Mouse (Mus musculus) neural tube, embryonic 11.5 days (tissue): ENCODE results near the gene H2al1n. TPM values are rescaled to one million over a fixed set of nuclear protein-coding genes. Genes with fewer than 3 reads are reported as not detected.
"Not testable (repeated sequence)": the region's sequence is repeated elsewhere in the genome, so short reads cannot be mapped to it uniquely, and the experiment has no call there.

Source experiments
- ATAC-seq: fragments of 200-750 bp; cut with Nextera tagmentation; 2 replicates; pipeline ENCODE4 v1.8.0; 2017; ENCODE audit warnings: moderate number of reproducible peaks, mild to moderate bottlenecking, moderate TSS enrichment, moderate library complexity; ENCODE audit not compliant: insufficient read depth, low FRiP score, low TSS enrichment
- DNase-seq: peaks from one replicate; pipeline ENCODE4 v3.0.0-alpha.2; 2015; ENCODE audit warnings: low spot score
- H3K27ac ChIP-seq: fragments of 300-500 bp; sonication (generic); 2 replicates; pipeline ENCODE4 v1.5.1; 2014; ENCODE audit warnings: low read depth, mild to moderate bottlenecking, low read length
- H3K27me3 ChIP-seq: fragments of 300-500 bp; sonication (generic); 2 replicates; pipeline ENCODE4 v1.6.1; 2014; ENCODE audit warnings: mild to moderate bottlenecking, low read length, mixed read lengths; ENCODE audit not compliant: control insufficient read depth, insufficient read depth
- H3K36me3 ChIP-seq: fragments of 300-500 bp; sonication (generic); 2 replicates; pipeline ENCODE4 v1.6.1; 2014; ENCODE audit warnings: mild to moderate bottlenecking, low read length, moderate library complexity, mixed read lengths; ENCODE audit not compliant: control insufficient read depth, insufficient read depth
- H3K4me1 ChIP-seq: fragments of 300-500 bp; sonication (generic); 2 replicates; pipeline ENCODE4 v1.6.1; 2014; ENCODE audit warnings: low read length, mixed read lengths; ENCODE audit not compliant: control insufficient read depth, insufficient read depth
- H3K4me2 ChIP-seq: fragments of 300-500 bp; sonication (generic); 2 replicates; pipeline ENCODE4 v1.6.1; 2014; ENCODE audit warnings: low read depth, mild to moderate bottlenecking, moderate library complexity
- H3K4me3 ChIP-seq: fragments of 300-500 bp; sonication (generic); 2 replicates; pipeline ENCODE4 v1.5.1; 2014; ENCODE audit warnings: low read depth, low read length
- H3K9ac ChIP-seq: fragments of 300-500 bp; sonication (generic); 2 replicates; pipeline ENCODE4 v1.6.1; 2014; ENCODE audit warnings: mild to moderate bottlenecking, low read length
- H3K9me3 ChIP-seq: fragments of 300-500 bp; sonication (generic); 2 replicates; pipeline ENCODE4 v1.6.1; 2016; ENCODE audit warnings: low read length; ENCODE audit not compliant: control insufficient read depth
- WGBS: fragments of 180-500 bp; shearing (Covaris S2); extraction: QIAGEN DNeasy Blood & Tissue Kit; methylation state at CpG from one replicate; pipeline ENCODE4 v1.1.7; 2014; 5-methylcytosine and 5-hydroxymethylcytosine counted together
- polyA plus RNA-seq: library from polyadenylated mRNA; unstranded; fragments of >200 nt; fragmentation: Nextera tagmentation; extraction: Ambion mirVana; gene quantifications from 2 replicates; pipeline ENCODE4 v1.2.1, GENCODE M21; 2014

The H2al1n gene
- not detected in 2 replicates for polyA plus RNA-seq

DNA sequence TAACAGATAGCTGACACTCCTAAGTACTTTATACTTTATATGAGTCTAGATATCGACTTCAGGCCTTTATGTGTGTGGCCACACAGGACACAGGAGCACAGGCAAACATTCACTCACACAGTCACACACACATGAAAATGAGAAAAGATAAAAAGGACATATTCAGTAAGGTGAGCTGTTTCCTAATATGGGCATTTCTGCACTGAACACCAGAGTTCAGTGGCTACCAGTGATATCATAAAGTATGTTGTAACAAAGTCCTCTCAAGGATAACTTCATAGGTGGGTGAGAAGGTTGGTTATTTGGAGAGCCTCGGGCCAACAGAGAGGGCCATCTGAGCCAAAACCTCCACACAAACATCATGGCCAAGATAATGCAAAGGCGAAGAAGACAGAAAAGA lies at the start of gene H2al1n:
Gene H2al1n, plus strand, starts transcription at position 301 of the 400 bp plus-strand sequence.
- 85% methylated on average over 3 of the region's 3 CpGs for WGBS
- H3K27me3 ChIP-seq, ATAC-seq, H3K27ac ChIP-seq, H3K4me1 ChIP-seq, H3K4me2 ChIP-seq, H3K4me3 ChIP-seq, DNase-seq, H3K9me3 ChIP-seq, H3K36me3 ChIP-seq, H3K9ac ChIP-seq: not testable (repeated sequence)

DNA sequence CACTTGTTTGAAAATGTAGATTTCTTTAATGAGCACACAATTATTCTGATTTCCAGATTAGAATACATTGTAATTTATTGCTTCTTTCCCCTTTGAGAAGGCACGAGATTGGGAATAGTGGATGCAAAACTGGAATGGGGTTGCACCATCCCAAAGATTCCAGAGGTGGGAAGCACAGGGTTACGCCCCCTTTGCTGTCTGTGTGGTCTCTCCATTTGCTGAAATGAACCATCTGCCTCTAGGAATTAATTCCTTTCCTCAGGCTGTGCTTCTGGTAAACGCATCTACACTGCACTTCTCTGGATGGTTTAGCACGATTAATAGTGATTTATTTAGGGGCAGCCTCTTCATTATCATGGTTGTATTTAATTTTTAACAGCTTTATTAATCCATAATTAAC lies 11.7 kb upstream of the H2al1n start:
- H3K4me3 ChIP-seq: no peak overlapping the region
- no peaks in the 10 kb centered on the region for H3K9me3 ChIP-seq
- H3K27ac ChIP-seq: no peak overlapping the region
- DNase-seq (no peak), ATAC-seq (no peak)
- H3K27me3 ChIP-seq: no peaks in the 10 kb centered on the region
- 66% methylated on average over 4 of the region's 4 CpGs for WGBS
- no peaks in the 10 kb centered on the region for H3K36me3 ChIP-seq
- no peaks in the 10 kb centered on the region for H3K4me1 ChIP-seq
- no peak overlapping the region for H3K9ac ChIP-seq
- H3K4me2 ChIP-seq: no peak overlapping the region

DNA sequence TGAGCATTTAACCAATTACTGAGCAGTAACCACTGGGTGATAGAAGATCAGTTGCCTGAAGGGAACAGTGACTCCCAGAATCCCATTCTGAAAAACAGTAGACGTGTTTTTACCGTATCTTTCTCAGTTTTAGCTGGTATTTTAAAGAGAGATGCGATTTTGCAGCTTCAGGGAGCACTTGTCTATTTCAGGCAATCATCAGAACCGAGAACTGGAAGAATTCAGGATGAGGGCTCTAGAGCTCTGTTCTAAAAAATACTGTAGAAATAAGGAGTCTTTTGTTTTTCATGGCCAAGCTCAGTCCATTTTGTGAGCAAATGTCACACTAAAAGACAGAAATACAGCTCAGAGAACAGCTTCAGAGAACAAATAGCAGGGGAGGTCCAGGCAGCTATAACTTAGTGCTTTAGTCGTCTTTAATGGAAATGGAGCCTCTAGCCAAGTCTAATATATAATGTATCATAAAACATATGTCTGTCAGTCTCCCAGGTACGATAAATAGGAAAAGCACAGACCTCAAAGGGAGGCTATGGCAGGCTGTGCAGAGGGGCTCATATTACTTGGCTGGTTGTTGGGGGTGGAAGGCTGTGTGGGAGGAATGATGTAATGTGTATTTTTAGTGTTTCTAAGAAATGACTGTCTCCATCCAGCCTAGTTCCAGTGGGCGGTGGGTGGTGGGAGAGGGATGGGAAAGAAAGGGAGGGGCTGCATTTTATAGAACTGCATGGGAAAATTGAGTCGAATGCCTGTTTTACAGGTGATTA lies 4.7 kb upstream of the H2al1n start:
- H3K4me3 ChIP-seq: no peak overlapping the region
- no peaks in the 10 kb centered on the region for H3K4me1 ChIP-seq
- no peak for DNase-seq
- no peaks in the 10 kb centered on the region for H3K9me3 ChIP-seq
- H3K27me3 ChIP-seq: no peaks in the 10 kb centered on the region
- no peaks in the 10 kb centered on the region for H3K36me3 ChIP-seq
- H3K27ac ChIP-seq: no peak overlapping the region
- H3K4me2 ChIP-seq: no peak overlapping the region
- ATAC-seq: no peak
- 63% methylated on average over 8 of the region's 8 CpGs for WGBS
- H3K9ac ChIP-seq: no peak overlapping the region

DNA sequence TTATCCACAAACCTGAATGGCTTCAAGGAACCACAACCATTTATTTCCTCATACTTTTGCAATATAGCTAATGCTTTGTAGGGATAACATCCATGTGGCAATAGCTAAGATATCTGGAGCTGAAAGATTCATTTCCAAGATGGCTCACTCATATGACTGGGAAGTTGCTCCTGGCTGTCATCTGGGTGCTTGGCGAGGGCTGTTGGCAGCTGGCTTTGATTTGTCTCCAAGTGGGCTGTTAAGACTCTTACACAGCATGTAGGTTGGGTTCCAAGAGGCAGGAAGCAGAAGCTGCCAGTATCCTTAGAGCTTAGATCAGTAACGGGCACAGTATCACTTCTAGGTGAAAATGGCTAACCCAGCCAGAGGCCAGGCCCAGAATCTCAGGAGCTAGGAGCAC lies 18.3 kb downstream of the H2al1n start:
- H3K4me3 ChIP-seq: no peak overlapping the region
- H3K4me1 ChIP-seq: no peaks in the 10 kb centered on the region
- H3K9ac ChIP-seq: no peak overlapping the region
- no peak for DNase-seq
- H3K36me3 ChIP-seq: no peaks in the 10 kb centered on the region
- no peak overlapping the region for H3K27ac ChIP-seq
- 80% methylated on average over 2 of the region's 2 CpGs for WGBS
- H3K27me3 ChIP-seq: no peaks in the 10 kb centered on the region
- H3K9me3 ChIP-seq: no peaks in the 10 kb centered on the region
- H3K4me2 ChIP-seq: no peak overlapping the region
- no peak for ATAC-seq

DNA sequence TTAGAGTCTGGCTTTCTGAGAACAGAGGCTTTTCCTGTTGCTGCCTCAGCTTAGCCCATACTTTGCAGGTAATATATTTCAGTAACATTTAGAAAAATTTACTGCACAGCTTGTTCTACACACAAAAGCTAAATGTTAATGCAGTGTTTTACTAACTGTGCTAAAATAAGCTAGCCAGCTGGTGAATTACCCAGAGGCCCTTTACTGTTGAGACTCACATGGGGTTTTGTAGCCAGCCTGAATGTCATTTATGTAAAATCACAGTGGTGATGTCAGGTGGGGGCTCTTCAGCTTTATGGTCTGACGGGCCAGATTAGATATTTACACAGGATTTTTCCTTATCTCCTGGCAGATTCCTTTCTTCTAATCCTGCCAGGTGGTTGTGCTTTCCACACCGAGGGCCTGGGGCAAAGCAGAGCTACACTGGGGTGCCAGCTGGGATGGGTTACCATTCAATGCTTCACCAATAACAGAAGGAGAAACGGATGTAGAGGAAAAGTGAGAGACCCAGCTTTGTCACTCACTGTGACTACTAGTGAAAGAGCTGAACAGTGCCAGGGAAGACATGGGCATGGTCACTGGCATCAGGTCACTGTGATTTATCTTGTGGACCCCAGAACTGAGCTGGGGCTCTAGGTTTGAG lies 48.8 kb downstream of the H2al1n start:
- Histone ChIP-seq H3K27ac (no peak overlapping the region), H3K4me2 (no peak overlapping the region), H3K36me3 (no peaks in the 10 kb centered on the region), H3K27me3 (no peaks in the 10 kb centered on the region), H3K9me3 (no peaks in the 10 kb centered on the region), H3K4me1 (no peaks in the 10 kb centered on the region), H3K4me3 (no peak overlapping the region), H3K9ac (no peak overlapping the region)
- DNase-seq: no peak
- ATAC-seq: no peak
- 68% methylated on average over 3 of the region's 3 CpGs for WGBS
